Mouse (Mus musculus) urinary bladder, postnatal 36 days (tissue): Measurements from ENCODE around the gene Tspan18.
A peak's percentile ranks its signal among the peaks of the same experiment; 100 is the strongest.

Experiments
- DNase-seq, 2 experiments: peaks; one replicate each; pipeline ENCODE4 v3.0.0; 2022; ENCODE audit warnings: low spot score in 2 of 2, mixed read lengths in 1 of 2

The Tspan18 gene

DNA sequence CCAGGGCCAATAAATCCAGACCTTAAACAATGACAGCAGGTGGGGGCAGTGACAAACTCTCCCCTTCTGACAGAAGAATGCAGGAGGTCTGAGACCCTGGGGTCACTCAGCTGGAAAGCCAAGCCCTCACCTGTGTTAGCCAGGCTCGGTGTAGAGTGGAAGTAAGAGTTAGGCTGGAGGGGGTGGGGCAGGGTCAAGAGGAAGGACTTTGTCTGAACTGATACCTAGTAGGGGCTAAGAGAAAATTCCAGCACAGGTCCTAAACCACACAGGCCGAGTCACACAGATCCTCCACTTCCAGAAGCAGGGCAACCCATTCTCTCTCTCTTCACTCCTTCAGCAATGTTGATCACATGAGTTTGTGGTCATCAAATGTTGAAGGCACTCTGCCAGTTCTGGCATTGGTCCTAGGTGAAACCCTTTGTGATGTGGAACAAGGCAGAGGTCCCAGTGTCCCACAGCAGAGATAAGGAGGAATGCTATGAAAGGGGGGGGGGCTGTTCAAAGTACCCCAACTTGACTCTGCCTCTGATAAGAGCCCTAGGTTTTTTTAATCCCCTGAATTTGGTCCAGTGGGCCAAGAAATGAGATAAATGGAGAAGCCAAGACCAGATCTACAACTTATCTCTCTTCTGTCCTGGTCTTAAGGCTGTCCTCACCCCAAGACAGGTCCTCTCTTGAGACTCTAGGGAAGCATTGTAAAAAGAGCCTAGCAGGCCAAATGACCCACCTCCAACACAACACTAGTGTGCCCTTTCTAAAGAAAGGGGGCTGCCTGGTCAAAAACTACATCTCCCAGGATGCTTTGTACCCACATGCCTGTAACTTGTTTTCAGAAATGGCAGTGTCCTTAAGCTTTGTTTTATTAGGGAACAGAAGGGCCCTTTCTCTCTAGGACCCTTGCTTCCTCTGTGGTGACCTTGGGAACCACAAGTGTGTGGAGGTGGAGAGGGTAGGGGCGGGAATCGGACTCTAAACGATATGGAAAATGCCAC is 71.7 kb downstream of the Tspan18 start:
- DNase-seq, result peak in 1 of 2 experiments; percentile 52

DNA sequence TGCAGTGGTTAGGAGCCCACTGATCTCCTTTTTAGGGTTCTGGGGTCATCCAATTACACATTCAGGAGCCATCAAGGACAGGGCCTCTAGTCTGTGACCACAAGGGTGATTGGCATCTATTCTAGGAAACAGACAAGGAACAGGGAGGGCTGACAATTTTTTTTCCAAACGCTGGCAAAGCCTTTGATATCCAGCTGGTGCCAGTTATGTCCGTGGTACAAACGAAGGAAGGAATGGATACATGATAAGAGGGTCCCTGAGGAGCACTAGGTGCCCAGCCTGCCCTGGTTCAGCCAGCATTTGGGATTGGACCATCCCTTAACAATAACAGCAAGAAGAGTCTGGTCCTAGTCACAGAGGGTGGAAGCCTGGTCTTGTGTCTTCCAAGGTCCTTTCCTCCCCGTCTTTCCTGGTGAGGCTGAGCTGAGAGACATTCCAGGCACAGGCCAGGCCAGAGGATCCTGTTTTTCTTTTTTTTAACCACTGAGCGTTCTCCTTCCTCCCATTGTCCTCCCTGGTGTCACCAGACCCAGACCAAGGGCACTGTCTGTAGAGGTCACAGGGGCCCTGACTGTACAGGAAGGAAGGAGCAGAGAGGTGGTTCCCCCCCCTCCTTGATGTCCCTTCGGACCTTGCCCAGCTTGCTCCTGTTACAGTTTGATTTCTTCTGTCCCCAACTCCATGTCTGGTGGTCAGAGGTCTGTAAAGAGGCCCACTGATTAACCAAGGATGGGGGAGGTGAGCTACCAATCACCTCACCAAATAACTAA is 72.6 kb downstream of the Tspan18 start:
- no peak for DNase-seq

GRCm38 (mm10) chr2:93257634-93258033 is 76.7 kb downstream of the Tspan18 start:
- DNase-seq, result no peak

DNA sequence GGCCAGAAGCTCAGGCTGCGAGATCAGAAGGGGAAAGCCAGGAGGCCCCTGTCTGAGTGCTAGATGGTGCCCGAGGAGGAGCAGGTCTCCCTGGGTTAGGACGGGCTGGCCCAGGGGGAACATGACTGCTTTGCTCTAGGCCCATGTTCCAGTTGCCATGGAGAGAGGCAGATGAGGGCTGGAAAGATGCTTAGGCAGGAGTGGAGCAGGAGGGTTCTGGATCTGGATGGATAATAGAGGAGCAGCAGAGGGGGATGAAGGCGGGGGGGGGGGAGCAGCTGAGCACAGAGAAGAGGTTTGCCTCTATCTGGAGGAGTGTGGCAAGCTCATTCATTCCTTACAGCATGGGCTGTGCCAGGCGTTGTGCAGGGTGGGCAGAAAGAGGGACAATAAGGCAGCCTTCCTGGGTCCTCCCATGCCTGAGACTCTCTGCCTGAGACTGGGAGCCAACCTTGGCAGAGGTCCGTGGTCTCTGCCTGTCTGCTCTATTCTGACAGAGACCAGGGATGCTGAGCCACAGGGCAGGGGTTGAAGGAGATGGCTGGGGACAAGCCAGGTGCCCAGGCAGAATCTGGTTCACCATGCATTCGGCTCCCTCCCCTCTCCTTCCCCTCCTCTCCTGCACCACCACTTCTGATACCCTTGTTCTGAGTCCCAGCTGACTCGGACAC is 77.4 kb downstream of the Tspan18 start:
- DNase-seq, result no peak

GRCm38 (mm10) chr2:93252356-93252755 is 81.9 kb downstream of the Tspan18 start:
- peak in 1 of 2 experiments; percentile 21 for DNase-seq

DNA sequence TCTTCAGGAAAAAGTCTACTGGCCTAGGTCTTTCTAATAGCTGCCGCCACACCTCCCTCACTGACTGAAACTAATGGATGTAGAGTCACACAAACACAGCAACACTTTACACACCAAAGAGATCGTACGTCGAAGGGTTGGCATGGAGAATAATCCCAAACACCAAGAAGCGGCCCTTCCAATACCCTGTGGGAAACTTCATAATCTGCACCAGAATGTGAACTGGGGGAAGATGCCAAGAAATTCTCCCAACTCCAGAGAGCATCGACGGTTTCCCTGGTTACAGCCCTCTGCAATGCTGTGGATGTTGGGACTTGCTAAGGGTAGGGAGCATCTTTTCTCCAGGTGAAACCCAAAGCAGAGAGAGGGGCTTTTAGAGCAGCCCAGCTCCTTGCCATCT is 83.7 kb downstream of the Tspan18 start:
- DNase-seq, result no peak

GRCm38 (mm10) chr2:93249058-93249457 is 85.2 kb downstream of the Tspan18 start:
- DNase-seq, result no peak

DNA sequence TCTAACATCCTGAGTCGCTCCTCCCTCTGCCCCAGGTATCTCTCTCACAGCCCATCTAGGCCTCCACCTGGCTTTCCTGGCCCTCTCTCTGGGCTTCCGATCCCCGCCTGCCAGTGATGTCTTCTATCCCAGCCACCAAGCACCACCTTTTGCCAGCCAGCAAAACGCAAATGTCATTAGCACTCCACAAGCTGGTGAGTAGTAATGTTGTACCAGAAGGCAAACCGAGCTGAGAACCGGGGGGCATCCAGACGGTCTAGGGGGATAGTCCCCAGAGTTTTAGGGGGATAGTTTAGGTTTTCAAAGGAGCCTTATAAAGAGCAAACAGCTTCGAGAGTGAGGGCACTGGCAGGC is 90.2 kb downstream of the Tspan18 start:
- no peak for DNase-seq

- no peak for DNase-seq
Measured at GRCm38 (mm10) chr2:93243439-93244089, 90.7 kb downstream of the Tspan18 start.

GRCm38 (mm10) chr2:93242166-93242565 is 92.1 kb downstream of the Tspan18 start:
- DNase-seq, result no peak

GRCm38 (mm10) chr2:93238864-93239263 is 95.4 kb downstream of the Tspan18 start:
- no peak for DNase-seq

GRCm38 (mm10) chr2:93237055-93237454 is 97.2 kb downstream of the Tspan18 start:
- peak; percentile 18 to 55 for DNase-seq

- DNase-seq, result no peak
Measured at GRCm38 (mm10) chr2:93232141-93232540, 102.2 kb downstream of the Tspan18 start.

GRCm38 (mm10) chr2:93228480-93228824 is 105.9 kb downstream of the Tspan18 start:
- DNase-seq, result no peak

- DNase-seq, result peak in 1 of 2 experiments; percentile 43
Measured at GRCm38 (mm10) chr2:93227713-93228479, 106.4 kb downstream of the Tspan18 start.

DNA sequence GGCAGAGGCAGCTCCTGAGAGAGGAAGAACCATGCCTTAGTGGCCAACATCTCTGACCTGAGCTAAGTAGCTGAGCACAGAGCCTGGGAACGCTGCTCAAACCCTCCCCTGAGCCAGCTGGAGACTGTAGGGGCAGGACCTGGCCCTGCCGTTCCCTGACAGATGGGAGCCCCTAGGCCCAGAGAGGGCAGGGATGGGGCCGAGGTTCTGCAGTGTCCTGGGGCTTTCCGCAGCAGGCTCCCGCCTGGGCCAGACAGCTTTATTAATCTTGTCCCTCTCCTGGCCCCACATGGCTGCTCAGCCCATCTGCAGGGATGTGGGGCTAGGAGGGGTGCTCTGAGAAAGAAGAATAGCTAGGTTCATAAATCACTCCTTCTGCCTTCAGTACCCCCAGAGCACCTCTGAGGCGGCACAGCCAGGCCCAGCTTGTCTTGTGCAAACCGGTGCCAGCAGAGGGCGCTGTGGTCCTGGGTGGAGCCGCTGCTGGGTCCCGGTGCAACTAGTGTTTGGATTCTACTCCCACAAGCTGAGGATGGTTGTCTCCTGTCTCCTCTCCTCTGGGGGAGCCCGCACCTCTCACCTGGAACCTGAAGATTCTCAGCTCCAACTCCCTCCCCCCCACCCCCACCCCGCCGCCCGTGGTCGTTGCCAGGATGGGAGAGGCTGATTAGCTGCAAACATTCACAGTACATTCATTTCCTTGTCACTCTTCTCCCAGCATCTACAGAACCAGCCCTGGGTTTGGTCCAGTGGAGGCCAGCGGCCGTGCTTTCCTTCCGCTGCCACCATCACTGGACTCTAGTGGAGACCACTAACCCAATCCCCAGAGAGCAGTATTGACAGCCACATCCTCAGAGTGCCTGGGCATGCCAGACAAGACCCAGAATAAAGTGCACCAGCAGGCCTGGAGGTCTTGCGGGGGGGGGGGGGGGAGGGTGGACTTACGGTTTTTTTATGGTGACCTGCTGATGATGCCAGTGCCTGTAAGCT is 107.4 kb downstream of the Tspan18 start:
- DNase-seq, result peak; percentile 76 to 84

- peak in 1 of 2 experiments; percentile 48 for DNase-seq
Measured at GRCm38 (mm10) chr2:93223463-93223862, 110.8 kb downstream of the Tspan18 start.

GRCm38 (mm10) chr2:93220447-93220846 is 113.9 kb downstream of the Tspan18 start:
- no peak for DNase-seq

GRCm38 (mm10) chr2:93219576-93219975 is 114.7 kb downstream of the Tspan18 start:
- DNase-seq, result no peak
